Mouse (Mus musculus): ENCODE measurements around the gene Spata22. TPM values are rescaled to one million over a fixed set of nuclear protein-coding genes. Genes with fewer than 3 reads are reported as not detected.

Gene Spata22
- polyA plus RNA-seq (2017; shearing (Covaris generic)): not detected

GRCm38 (mm10) chr11:73329442-73329841, at the start of gene Spata22, which contains the start of the genes Aspa and Gm49340:
TSS of gene Spata22 (plus strand) at chr11:73329741.
TSS of gene Aspa (minus strand) at chr11:73329596.
TSS of gene Gm49340 (plus strand) at chr11:73329741.

GRCm38 (mm10) chr11:73350483-73350882, 20.9 kb downstream of the Spata22 start, which contains the start of gene Olfr20:
TSS of gene Olfr20 (plus strand) at chr11:73350783.

GRCm38 (mm10) chr11:73370946-73371345, 41.4 kb downstream of the Spata22 start, which contains the start of gene Olfr376:
TSS of gene Olfr376 (plus strand) at chr11:73371246.

Other genes with a start within 250 kb of the Spata22 start
- 82.4 TPM for gene Itgae, start 239.2 kb upstream of the Spata22 start, polyA plus RNA-seq (2017; shearing (Covaris generic))
- gene Haspin, start 191.4 kb upstream of the Spata22 start, polyA plus RNA-seq (2017; shearing (Covaris generic)): 8.2 TPM
- gene P2rx5, start 169.3 kb upstream of the Spata22 start, polyA plus RNA-seq (2017; shearing (Covaris generic)): 0.11 TPM
- gene Emc6, start 152.7 kb upstream of the Spata22 start, polyA plus RNA-seq (2017; shearing (Covaris generic)): 50.3 TPM
- 30.7 TPM for gene Tax1bp3, start 152.7 kb upstream of the Spata22 start, polyA plus RNA-seq (2017; shearing (Covaris generic))
- 14.2 TPM for gene Ctns, start 130.7 kb upstream of the Spata22 start, polyA plus RNA-seq (2017; shearing (Covaris generic))
- gene Shpk, start 130.3 kb upstream of the Spata22 start, polyA plus RNA-seq (2017; shearing (Covaris generic)): 7.7 TPM
- gene Trpv1, start 95.4 kb upstream of the Spata22 start, polyA plus RNA-seq (2017; shearing (Covaris generic)): not detected
- gene Trpv3, start 62.4 kb upstream of the Spata22 start, polyA plus RNA-seq (2017; shearing (Covaris generic)): not detected
- not detected for gene Aspa, start 145 bp upstream of the Spata22 start, polyA plus RNA-seq (2017; shearing (Covaris generic))
- not detected for gene Gm49340, start within 50 bp of the Spata22 start, polyA plus RNA-seq (2017; shearing (Covaris generic))
- not detected for gene Olfr20, start 21.0 kb downstream of the Spata22 start, polyA plus RNA-seq (2017; shearing (Covaris generic))
- not detected for gene Olfr376, start 41.5 kb downstream of the Spata22 start, polyA plus RNA-seq (2017; shearing (Covaris generic))
- gene Olfr1, start 69.9 kb downstream of the Spata22 start, polyA plus RNA-seq (2017; shearing (Covaris generic)): not detected
- not detected for gene Olfr378, start 98.7 kb downstream of the Spata22 start, polyA plus RNA-seq (2017; shearing (Covaris generic))
- 0.18 TPM for gene Olfr380, start 127.8 kb downstream of the Spata22 start, polyA plus RNA-seq (2017; shearing (Covaris generic))
- not detected for gene Olfr381, start 161.9 kb downstream of the Spata22 start, polyA plus RNA-seq (2017; shearing (Covaris generic))
- gene Olfr382, start 187.5 kb downstream of the Spata22 start, polyA plus RNA-seq (2017; shearing (Covaris generic)): not detected

All from activated CD4-positive, CD25-positive, alpha-beta regulatory T cell, adult 9 weeks (primary cell).